Mouse (Mus musculus): ENCODE data around the gene Keg1.

Gene Keg1

GRCm38 (mm10) chr19:12762212-12763130 lies 66.9 kb downstream of the Keg1 start:
- no peak for DNase-seq (ENCODE audit: low read depth, low spot score)

- DNase-seq (ENCODE audit: low read depth, low spot score), result no peak
These were observed 69.7 kb downstream of the Keg1 start, which contains the start of gene Cntf for GRCm38 (mm10) chr19:12765308-12765707. TSS of gene Cntf (minus strand) at chr19:12765632.

Measured in WW6 (cell line).